Mouse (Mus musculus): Measurements from ENCODE around the gene Zranb3. TPM values are rescaled to one million over a fixed set of nuclear protein-coding genes. Genes with fewer than 3 reads are reported as not detected.
"Not testable (repeated sequence)": the region's sequence is repeated elsewhere in the genome, so short reads cannot be mapped to it uniquely, and the experiment has no call there.

The Zranb3 gene
- 21.4 and 23.0 TPM in 2 replicates for total RNA-seq (2017)

GRCm38 (mm10) chr1:128102641-128103461 lies at the start of gene Zranb3, which contains the start of gene R3hdm1:
Gene Zranb3 (minus strand): TSS chr1:128103047.
Gene R3hdm1 (plus strand): TSS chr1:128103301.
- peak; percentile 93 to 95 for ATAC-seq (replicated peaks in 1 of 2; ENCODE audit: insufficient read depth in 1 of 2, low FRiP score in 2 of 2, low TSS enrichment in 1 of 2, low read depth in 1 of 2, poor library complexity in 2 of 2, severe bottlenecking in 2 of 2)

DNA sequence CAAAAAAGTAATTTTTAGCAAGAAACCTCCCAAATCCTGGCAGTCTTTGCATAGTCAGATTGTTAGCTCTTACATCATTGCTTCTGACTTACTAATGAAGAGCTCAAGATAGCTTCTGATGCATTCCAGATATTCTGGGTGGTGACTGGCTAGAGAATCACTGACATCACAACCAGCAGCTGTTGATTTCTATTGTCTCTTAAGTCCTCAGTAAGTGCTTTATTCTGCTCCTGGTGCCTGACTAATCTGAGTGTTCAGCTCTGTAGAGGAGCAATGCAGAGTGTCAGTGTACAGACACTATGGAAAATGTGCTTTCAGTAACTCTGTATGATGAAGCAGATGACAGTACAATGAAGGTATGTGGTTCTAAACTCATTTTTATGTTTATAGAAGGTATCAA lies 38.9 kb upstream of the Zranb3 start:
- ATAC-seq (replicated peaks in 1 of 2; ENCODE audit: insufficient read depth in 1 of 2, low FRiP score in 2 of 2, low TSS enrichment in 1 of 2, low read depth in 1 of 2, poor library complexity in 2 of 2, severe bottlenecking in 2 of 2): no peak

DNA sequence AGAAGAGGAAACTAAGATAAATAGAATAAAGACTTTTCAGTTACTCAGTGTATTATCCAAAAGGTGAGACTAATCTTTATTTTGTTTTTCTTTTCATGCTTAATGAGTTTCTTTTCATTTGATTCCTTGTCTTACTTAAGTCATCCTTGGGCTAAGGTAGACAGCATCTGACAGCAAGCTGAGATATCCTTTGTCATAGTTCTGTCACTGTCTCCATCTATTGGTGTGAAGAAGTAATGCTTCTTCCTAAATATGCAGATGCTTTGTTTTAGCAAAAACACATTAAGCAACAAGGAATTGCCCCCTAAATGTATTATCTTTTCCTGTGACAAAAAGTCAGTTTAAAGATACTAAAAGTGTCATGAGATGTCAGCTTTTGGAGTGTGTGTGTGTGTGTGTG lies 38.2 kb upstream of the Zranb3 start:
- no peak; a peak in 1 of 4 replicates for ATAC-seq (replicated peaks in 1 of 2; ENCODE audit: insufficient read depth in 1 of 2, low FRiP score in 2 of 2, low TSS enrichment in 1 of 2, low read depth in 1 of 2, poor library complexity in 2 of 2, severe bottlenecking in 2 of 2)

GRCm38 (mm10) chr1:128136222-128136621 lies 33.4 kb upstream of the Zranb3 start:
- not testable (repeated sequence) for ATAC-seq (replicated peaks in 1 of 2; ENCODE audit: insufficient read depth in 1 of 2, low FRiP score in 2 of 2, low TSS enrichment in 1 of 2, low read depth in 1 of 2, poor library complexity in 2 of 2, severe bottlenecking in 2 of 2)

- ATAC-seq (replicated peaks in 1 of 2; ENCODE audit: insufficient read depth in 1 of 2, low FRiP score in 2 of 2, low TSS enrichment in 1 of 2, low read depth in 1 of 2, poor library complexity in 2 of 2, severe bottlenecking in 2 of 2): no peak
Observed at GRCm38 (mm10) chr1:128120913-128121627, 18.2 kb upstream of the Zranb3 start.

DNA sequence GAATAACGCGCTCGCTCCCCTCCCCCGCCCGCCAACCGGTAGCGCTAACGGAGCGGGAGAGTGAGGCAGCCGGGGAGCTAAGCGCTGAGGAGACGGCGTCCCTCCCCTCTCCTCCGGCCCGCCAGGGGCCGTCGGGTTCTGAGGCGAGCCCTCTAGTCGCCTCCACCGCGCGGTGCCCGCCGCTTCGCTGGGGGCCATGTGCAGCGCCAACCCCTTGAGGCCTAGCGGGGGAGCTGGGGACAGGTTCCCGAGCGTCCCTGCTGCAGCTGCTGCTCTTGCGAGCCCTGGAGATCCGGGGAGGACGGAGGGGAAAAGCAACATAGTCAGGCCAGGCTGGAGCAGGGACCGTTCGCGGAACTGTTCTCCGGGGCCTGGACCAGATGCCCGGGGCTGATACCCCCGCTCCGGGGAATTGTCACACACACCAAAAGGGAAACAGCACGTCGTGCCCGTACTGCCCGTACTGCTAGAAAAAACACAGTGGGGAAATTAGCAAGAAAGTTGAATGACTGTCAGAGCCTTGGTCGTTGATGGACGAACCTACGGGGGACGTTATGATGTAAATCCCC lies 757 bp upstream of the Zranb3 start:
- peak in 1 of 2 experiments; percentile 18; a peak in 2 of 4 replicates for ATAC-seq (replicated peaks in 1 of 2; ENCODE audit: insufficient read depth in 1 of 2, low FRiP score in 2 of 2, low TSS enrichment in 1 of 2, low read depth in 1 of 2, poor library complexity in 2 of 2, severe bottlenecking in 2 of 2)

DNA sequence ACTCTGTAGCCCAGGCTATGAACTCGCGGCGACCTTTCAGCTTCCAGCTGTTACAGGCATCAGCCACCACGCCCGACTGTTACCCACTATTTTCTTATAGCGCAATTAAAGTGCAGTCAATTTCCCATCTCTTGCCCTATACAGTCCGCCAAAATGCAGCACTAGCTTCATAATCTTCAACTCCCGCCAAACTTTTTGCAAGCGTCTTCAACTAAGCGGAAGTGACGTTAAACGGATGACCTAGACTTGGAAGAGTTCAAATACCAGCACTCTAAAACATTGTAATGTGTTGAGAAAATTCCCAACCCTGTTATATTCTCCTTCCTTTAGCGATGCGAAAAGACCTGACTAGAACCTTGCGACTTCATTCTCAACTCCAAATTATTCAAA lies 601 bp downstream of the Zranb3 start:
- peak; percentile 35 to 51 for ATAC-seq (replicated peaks in 1 of 2; ENCODE audit: insufficient read depth in 1 of 2, low FRiP score in 2 of 2, low TSS enrichment in 1 of 2, low read depth in 1 of 2, poor library complexity in 2 of 2, severe bottlenecking in 2 of 2)

- no peak for ATAC-seq (replicated peaks in 1 of 2; ENCODE audit: insufficient read depth in 1 of 2, low FRiP score in 2 of 2, low TSS enrichment in 1 of 2, low read depth in 1 of 2, poor library complexity in 2 of 2, severe bottlenecking in 2 of 2)
Observed at GRCm38 (mm10) chr1:128098309-128098708, 4.5 kb downstream of the Zranb3 start.

DNA sequence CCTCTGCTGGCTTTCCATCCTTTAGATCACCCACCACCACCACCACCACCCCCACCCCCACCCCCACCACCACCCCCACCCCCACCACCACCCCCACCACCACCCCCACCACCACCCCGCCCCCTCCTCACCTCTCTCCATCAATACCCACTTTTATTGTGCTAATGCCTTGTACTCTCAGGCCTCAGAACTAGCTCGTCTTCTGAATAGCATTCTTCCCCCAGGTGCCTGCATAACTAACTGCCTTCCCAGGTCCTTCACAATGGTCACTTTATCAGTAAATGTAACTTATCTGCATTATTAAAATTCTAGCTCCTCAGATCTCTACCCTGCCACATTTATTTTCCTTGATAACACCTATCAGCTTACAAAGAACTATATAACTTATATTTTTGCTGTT lies 8.2 kb downstream of the Zranb3 start:
- ATAC-seq (replicated peaks in 1 of 2; ENCODE audit: insufficient read depth in 1 of 2, low FRiP score in 2 of 2, low TSS enrichment in 1 of 2, low read depth in 1 of 2, poor library complexity in 2 of 2, severe bottlenecking in 2 of 2): no peak

- no peak for ATAC-seq (replicated peaks in 1 of 2; ENCODE audit: insufficient read depth in 1 of 2, low FRiP score in 2 of 2, low TSS enrichment in 1 of 2, low read depth in 1 of 2, poor library complexity in 2 of 2, severe bottlenecking in 2 of 2)
Observed at GRCm38 (mm10) chr1:128082800-128083199, 20.0 kb downstream of the Zranb3 start.

- ATAC-seq (replicated peaks in 1 of 2; ENCODE audit: insufficient read depth in 1 of 2, low FRiP score in 2 of 2, low TSS enrichment in 1 of 2, low read depth in 1 of 2, poor library complexity in 2 of 2, severe bottlenecking in 2 of 2): no peak
Observed at GRCm38 (mm10) chr1:128081873-128082272, 21.0 kb downstream of the Zranb3 start.

DNA sequence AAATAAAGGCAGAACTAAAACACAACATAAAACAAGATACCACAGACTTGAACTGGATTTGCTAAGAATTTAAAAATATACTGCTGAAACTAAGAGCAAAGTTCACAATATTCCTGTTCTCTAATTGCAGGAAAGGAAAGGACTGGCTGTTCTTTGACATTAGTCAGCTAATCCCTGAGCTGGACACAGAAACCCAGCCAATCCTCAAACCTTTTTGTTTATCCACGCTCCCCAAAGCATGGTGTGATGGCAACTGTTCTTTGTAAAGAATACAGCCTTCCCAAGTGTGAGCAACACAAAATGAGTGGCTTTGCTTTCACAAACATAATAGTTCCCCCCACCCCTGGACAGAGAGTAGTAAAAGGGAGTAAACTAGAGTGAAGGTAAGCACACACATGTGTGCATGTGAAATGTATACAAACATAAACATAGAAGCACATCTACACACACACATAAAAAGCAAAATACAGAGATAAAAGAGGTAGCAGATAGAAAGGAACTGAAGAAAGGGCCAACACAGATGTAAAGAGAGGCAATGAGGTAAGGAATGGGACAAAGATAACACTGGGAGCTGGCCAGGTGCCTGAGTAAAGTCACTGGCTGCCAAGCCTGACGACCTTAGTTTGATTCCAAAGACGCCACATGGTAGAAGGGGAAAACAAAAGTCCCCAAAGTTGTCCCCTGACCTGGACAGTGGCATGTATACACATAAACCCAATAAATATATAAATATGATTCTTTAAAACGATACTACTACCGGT lies 21.7 kb downstream of the Zranb3 start:
- ATAC-seq (replicated peaks in 1 of 2; ENCODE audit: insufficient read depth in 1 of 2, low FRiP score in 2 of 2, low TSS enrichment in 1 of 2, low read depth in 1 of 2, poor library complexity in 2 of 2, severe bottlenecking in 2 of 2): no peak

DNA sequence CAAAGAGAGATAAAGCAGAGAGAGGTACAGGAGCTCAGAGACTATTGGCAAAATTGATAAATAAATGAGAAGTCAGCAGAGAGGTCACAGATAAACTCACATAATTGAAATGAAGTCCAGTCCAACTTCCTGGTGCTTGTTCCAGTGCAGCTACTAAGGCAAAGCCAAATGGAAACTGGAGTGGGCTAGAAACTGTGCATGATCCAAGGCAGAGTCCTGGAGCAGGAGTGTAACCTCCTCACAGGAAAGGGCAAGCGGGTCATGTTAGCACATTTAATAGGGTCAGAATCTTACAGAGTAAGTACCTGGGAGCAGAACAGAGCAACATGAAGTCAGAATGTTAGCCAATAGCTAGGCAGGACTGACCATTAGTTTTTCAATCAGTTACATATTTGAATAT lies 24.2 kb downstream of the Zranb3 start:
- no peak for ATAC-seq (replicated peaks in 1 of 2; ENCODE audit: insufficient read depth in 1 of 2, low FRiP score in 2 of 2, low TSS enrichment in 1 of 2, low read depth in 1 of 2, poor library complexity in 2 of 2, severe bottlenecking in 2 of 2)

DNA sequence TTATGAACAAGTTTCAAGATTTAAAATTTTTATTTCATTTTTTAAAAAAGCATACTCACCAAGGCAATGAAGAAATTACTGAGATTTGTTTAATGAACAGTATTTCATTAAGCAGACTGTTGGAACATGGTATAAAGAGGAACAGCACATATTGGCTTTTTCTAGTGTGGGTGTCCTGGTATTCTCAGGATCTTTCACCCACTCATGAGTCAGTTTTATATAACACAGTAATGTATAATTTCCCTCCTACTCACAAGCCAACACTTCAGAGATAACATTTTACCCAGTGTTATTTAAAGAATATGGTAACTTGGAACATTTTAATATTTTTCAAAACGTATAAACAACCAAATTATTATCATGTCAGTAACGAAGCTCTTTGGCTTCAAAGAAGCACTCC lies 25.1 kb downstream of the Zranb3 start:
- no peak for ATAC-seq (replicated peaks in 1 of 2; ENCODE audit: insufficient read depth in 1 of 2, low FRiP score in 2 of 2, low TSS enrichment in 1 of 2, low read depth in 1 of 2, poor library complexity in 2 of 2, severe bottlenecking in 2 of 2)

GRCm38 (mm10) chr1:128076791-128077479 lies 25.9 kb downstream of the Zranb3 start:
- no peak for ATAC-seq (replicated peaks in 1 of 2; ENCODE audit: insufficient read depth in 1 of 2, low FRiP score in 2 of 2, low TSS enrichment in 1 of 2, low read depth in 1 of 2, poor library complexity in 2 of 2, severe bottlenecking in 2 of 2)

- no peak for ATAC-seq (replicated peaks in 1 of 2; ENCODE audit: insufficient read depth in 1 of 2, low FRiP score in 2 of 2, low TSS enrichment in 1 of 2, low read depth in 1 of 2, poor library complexity in 2 of 2, severe bottlenecking in 2 of 2)
Observed at GRCm38 (mm10) chr1:128073051-128073450, 29.8 kb downstream of the Zranb3 start.

DNA sequence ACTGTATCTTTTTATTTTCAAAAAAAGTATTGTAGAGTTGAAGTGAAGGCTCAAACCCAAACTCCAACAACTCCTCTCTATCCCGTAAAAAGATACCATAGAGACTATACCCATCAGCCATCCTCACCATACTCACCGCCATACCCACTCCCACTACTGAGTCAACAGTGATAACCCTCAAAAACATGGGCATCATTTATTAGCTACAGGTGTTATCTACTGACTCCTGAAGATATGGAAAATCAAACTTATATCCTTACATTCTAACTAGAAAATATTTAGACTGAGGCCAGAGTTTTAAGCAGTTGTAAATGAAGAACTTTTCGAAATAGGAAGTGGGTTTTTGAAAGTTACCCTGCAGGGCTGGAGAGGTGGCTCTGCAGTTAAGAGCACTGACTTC lies 32.8 kb downstream of the Zranb3 start:
- no peak for ATAC-seq (replicated peaks in 1 of 2; ENCODE audit: insufficient read depth in 1 of 2, low FRiP score in 2 of 2, low TSS enrichment in 1 of 2, low read depth in 1 of 2, poor library complexity in 2 of 2, severe bottlenecking in 2 of 2)
